Mouse (Mus musculus) thymus, postnatal 4 days (tissue): ENCODE measurements around the gene Adgrb2.
A peak's percentile ranks its signal among the peaks of the same experiment; 100 is the strongest.

Experiments used
- DNase-seq: peaks from one replicate; pipeline ENCODE4 v3.0.0; 2021

Adgrb2 gene

DNA sequence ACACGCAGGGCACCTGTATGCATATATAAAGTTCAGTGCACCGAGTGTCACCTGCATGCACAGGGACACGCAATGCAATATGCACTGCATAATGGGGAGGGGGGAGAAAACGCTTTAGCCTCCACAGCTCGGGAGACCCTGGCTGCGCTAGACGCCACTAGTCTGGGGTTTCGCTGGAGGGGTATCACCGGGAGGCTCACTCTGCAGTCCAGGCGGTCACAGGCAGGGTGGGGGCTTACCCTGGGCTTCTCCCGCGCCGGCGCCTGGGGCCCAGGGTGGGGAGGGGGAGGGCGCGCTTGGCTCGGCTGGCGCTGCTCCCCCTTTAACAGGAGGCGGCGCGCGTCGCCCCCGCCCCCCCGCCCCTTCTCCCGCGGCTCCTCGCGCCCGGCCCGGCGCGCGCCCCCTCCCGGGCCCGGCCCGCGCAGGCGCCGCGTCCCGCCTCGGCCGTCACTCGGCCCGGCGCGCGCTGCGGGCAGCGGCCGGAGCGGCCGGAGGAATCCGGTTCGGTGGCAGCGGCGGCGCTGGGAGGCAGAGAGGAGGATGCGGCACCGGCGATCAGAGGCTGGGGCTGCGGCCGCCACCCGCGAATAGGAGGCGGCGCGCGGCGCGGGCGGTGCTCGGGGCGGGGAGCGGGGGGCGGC, at the start of gene Adgrb2:
Gene Adgrb2 (plus strand): TSS at position 450 of the 641 bp plus-strand sequence.
- DNase-seq = peak; percentile 56

DNA sequence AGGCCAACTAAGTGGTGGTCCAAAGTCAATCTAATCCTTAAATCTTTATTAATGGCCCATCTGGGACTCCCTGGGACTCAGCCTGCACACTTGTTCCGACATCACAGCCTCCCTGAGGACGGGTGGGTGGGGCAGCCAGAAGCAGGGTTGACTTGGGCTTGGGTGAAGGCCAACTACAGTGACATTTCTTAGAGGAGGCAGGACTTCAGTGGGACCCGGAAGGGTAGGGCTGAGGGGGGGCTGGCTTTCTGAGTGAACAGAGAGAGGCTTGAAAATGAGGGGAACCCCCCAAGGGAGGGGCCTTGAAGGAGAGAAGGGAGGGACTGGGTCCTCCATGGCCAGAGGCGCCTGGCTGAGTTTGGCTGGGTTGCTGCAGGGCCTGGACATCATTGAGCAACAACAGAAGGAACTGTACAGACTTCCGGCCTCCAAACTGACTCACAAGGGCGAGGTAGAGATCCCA, 33.3 kb upstream of the Adgrb2 start:
- no peak for DNase-seq

DNA sequence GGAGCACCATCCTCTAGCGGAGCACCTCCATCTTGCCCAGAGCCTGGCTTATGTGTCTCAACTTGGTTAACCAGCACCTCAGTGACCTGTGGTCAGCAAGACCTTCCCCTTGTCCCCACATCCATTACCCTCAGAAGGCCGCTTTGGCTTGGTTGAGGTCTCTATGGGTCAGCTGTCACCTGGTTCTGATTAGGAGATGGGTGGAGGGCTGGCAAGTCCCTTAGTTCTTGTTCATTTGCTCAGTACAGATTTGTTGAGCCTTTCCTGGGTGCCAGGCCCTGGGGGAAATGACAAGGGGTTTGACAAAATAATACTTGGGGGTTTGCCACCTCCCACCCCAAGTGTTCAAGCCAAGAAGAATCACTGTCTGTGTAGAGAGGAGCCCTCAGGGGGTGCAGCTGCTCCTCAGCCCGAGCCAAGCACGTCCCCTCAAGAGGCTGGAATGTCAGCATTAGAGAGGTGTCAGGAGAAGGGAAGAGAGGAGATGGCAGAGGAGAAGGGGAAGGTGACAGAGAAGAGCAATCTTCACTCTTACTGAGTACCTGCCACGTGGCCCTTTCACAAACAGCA, 32.3 kb upstream of the Adgrb2 start:
- no peak for DNase-seq

DNA sequence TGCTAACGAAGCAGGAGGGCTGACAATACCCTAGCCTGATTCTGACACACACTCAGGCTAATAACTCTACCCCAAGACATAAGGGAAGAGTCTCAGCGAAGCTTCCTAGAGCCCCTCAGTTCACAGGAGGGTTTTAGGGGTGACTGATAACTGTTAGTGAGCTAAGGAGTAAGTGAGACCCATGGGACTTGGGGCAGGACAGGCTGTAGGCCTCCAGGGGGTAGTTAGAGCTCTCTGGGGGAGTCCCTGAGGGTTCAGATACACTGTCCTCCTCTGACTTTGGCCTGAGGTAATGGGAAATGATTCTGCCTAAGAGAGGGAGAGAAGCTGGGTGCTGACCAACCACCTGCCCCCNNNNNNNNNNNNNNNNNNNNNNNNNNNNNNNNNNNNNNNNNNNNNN, 30.1 kb upstream of the Adgrb2 start:
- DNase-seq = no peak

DNA sequence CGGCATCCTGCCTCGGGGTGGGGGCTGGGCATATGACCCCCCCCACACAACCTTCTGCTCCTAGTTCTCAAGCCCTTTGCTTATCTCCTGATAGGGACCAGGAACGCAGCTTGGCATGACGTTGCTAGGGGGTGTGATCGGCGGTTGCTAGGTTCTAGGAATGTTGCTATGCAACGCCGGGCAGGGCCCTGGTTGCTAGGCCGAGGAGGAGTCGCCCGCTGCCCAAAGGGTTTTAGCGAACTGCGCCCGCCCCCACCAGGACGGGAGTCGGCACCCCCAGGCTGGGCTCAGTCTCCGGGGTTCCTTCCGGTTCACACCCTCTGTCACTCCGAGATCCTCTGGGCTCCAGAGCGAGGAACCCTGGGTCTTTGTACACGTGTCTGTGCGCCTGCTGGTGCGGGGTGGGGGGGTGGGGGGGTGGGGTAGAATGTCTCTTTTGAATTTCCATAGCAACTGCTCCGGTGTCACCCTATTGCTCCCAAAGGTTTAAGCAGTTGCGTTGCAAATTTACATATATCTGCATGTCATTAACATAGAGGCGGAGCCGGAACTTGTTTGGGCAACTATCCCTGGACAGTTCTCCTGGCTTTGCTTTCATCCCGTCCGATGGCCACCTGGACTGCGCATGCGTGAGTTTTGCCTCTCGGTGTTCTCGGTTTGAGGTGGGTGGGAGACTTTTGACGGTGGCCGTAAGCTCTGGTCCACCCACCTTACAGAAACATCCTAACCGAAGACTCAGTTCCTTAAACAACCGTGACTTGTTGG, 24.3 kb upstream of the Adgrb2 start:
- DNase-seq = peak; percentile 61

DNA sequence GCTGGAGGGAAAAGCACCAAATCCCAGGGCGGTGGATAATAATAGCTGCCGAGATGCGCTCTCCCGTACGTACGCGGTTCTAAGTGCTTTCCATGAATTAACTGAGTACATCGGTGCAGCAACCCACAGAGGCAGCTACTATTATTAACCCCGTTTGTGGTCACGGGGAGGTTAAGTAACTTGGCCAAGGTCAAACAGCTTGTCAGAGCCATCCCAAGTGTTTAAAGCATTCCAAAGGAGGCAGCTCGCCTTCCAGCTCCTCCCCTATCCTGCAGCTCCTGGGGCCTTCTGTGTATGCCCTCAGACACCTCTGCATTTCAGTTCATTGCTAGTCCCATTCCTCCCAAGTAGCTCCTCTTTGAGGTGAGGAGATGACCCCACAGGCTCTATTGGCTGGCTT, 19.4 kb upstream of the Adgrb2 start:
- DNase-seq = no peak

DNA sequence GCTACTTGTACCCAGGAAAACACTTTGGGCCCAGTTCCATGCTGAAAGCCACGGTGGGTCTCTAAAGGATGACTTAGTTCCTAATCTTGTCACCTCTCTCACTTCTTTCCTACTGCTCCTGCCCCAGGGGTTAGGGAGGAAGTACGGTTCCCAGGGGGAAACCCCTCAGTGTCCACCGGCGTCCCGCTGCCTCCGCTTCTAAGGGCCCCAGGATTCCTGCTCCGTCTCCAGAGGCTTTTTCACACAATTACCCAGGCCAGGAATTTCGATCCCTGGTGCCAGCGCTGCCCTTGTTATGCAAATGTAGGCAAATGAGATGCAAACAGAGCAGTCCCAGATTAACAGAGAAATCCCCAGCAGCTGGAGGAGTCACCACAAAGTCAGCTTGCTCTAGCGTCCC, 18.5 kb upstream of the Adgrb2 start:
- no peak for DNase-seq

DNA sequence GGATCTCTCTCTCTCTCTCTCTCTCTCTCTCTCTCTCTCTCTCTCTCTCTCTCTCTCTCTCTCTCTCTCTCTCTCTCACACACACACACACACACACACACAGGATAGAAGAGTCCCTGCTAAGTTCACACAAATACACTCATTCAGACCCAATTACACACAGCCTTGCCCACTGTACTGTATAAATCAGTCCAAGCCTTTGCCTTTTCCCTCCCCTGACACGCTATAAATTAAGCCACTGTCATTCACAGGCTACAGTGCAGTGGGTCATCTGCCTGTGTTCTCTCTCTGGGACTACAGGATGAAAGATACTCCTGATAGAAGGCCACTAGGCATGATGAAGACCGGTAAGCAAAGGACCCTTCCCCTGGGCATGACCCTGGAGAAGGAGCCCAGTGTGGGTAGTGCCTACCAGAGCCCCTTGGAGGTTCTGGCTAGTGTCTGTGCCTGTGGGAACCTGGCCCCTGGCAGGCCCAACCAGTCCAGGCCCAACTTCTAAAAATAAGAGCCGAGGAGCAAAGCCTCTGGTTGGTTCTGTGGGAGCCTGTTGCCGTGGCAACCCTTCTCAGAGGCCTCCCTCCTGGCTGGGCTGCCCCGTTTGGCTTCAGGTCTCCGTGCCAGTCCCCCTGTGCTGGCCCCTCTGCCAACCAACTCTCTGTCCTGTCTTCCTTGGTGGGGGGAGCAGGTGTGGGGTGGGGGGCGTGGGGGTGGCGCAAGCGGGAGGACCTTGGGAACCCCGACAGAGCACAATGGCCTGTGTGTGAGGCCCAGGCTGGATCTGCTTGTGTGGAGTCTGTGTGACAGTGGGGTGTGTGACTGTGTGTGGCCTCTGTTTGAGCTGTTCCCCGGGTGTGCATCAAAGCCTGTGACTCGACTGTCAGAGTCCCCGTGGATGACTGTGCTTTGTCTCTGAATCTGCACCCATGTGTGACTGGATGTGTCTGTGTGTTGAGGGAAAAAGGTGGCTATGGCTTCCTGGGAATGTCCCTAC, 17.4 kb upstream of the Adgrb2 start:
- peak; percentile 25 for DNase-seq

DNA sequence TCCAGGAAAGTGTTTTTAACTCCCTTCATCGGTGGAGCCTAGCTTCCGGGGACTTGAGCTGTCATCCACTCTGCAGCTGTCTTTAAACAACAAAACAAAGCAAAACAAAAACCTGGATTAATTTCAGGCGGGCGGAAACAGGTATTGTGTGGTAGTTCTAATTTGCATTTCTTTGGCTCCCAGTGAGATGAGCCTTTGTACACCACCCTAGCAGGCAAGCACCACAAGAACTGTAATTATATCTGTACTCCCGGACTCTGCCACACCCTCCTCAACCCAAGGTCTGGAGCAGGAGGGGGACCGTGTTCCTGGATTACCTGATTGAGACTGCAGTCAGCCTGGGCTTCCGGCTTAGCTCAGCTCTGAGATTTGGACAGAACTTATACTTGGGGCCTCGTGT, 14.5 kb upstream of the Adgrb2 start:
- DNase-seq = no peak

DNA sequence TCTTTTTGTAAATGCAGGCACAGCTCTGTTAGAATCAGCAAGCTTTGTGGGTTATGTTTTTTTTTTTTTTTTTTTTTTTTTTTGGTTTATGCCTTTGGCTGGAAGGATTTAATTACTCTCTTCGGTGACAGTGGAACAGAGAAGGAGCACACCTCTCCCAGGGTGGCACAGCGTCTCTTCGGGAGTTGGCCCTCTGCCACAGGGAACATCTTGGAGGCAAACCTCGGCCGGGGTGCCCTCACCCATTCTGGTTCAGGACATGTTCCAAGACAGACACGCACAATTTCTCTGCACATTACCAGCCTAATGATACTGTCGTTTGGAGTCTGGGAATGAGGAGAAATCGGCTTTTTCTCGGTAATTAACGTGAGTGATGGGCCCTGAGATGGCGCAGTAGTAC, 13.8 kb upstream of the Adgrb2 start:
- DNase-seq = no peak

DNA sequence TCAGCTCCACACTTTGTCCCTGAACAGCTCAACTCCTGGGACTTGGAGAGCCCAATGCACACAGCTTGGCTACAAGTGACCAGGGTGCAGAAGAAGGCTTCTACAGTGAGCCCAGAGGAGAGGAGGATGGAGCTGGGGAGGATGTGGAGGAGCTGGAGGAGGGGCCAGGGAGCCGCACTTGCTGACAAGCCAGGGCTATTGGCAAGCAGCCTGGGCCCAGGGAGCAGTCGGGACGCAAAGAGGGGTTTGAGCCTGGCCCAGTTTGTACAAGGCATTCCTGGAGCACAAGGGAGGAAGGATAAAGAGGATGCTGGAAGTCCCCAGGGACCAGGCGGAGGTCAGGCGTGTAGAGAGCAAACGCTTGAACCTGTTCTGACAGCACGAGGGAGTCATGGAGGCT, 12.7 kb upstream of the Adgrb2 start:
- DNase-seq = no peak

DNA sequence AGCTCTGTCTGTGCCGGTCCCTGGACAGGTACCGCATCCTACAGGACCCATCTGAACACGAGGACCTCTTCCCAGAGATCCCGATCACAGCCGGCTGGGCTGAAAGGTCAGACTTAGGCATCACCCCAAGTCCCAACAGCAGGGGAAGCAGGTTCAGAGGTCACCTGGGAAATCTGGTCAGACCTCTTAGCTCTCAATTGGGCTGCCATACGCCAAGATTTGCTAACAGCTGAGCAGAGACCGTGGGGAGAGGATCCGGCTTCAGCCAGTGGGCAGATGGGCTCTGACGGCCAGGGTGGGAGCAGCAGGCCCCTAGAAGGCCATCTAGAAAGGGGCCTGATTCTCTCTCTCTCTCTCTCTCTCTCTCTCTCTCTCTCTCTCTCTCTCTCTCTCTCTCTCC, 10.4 kb upstream of the Adgrb2 start:
- DNase-seq = no peak

DNA sequence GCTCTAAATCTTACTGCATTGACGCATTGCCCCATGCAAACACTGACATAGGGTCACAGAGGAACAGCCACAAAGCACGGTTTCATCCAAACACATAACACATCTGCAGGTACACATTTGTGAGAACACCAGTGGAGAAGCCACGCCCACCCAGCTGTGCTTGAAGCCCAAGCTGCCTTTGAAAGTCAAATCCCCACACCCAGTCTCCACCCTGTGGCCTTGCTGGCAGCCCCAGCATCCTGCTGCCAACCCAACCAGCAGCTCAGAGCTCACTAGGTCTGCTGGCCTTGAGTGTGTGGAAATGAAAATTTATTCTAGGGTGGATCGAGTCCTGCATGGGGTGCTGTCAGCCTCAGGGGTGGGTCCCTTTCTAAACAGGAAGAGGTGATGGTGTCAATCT, 7.4 kb upstream of the Adgrb2 start:
- DNase-seq = peak; percentile 62

DNA sequence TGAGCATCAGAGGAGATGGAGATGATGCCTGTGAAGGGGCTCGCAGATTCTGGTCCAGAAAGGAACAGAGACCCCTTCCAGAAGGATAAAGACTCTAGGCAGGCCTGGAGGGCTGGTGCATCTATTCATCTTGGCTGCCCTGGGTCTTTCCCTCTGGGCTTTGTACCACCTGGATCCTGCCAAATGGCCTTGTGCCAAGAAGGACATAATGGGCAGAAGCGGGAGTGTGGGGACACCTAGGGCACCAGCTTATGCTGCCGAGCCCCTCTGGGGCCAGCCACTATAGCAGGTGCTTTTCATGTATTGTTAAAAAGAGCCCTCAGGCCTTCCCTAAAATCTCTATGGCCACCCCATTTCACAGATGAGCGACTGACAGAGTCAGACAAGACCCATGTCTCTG, 6.4 kb upstream of the Adgrb2 start:
- no peak for DNase-seq

DNA sequence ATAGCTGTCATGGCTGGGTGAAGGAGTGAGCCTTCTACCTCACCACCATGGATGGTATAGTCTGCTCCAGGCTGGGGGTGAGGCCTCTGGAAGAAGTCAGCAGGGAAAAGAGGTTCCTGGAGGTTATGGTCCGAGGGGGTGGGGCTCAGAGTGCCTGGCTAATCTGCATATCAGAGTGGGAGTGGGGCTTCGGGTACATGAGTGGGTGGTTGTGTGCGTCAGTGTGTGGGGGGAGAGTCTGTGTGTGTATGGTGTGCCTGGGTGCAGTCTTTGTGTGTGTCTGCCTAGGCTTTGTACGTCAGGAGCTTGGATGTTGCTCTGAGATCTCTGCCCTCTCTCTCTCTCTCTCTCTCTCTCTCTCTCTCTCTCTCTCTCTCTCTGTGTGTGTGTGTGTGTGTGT, 5.7 kb upstream of the Adgrb2 start:
- no peak for DNase-seq

DNA sequence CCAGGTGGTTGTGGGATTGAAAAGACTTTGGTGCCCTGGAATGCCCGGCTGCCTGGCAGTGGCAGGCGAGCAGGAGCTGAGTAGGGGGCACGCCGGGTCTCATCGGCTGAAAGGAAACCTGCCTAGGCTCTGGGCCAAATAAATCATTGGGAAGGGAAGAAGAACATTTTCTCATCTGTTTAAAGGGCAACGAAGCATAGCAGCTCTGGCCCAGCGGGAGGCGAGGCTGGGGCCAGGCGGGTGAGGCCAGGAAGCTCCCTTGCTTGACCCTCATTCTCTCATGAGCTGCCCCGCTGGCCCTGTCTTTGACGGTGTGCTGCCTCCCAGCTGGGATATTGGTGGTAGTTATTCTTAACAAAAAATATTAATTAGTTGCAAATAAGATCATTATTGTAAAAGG, 3.0 kb upstream of the Adgrb2 start:
- no peak for DNase-seq

DNA sequence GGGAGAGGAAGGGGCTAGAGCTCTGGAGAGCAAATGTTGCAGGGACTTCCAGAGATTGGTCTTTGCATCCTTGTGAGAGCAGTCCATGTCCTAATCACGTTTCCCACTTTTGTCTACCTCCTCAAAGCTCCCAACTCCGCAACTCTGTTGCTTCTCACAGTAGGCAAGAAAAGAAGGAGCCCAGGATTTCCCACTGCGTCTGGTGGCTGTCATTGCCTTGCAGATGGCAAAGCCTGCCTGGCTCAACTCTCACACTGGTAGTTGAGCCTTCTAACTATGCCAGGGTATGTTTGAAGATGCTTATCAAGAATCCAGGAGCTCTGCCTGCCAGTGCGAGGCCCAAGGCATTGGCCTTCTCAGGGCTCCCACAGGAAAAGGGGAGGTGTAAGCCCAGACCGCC, 1.6 kb upstream of the Adgrb2 start:
- DNase-seq = no peak

DNA sequence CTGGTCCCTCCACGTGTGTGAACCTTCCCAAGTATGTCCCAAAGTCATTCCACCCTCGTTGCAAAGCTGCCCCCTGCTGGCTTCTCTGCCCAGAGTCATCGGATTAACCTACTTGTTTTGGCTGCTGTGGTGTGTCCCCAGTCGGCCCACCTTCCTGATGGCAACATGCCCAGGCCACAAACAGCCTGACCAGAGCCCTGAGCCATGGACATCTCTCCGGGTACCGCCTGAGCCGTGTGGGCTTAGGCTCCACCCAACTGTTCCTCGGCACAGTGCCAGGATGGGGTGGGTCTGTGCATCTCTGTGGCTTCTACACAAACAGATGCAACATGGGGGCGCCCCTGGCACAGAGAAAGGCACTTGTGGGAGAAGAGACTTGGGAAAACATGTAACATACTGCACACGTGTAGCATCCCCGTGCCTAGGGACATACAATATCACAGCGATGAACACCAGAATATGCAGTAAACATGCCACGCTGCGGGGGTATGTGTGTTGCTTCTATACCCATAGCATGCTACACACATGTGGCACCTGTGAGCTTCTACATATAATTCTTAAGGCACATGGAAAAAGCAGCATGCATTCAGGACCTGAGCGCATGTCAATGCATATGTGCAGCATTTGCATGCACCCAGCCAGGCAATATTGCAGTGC, 778 bp upstream of the Adgrb2 start:
- peak; percentile 69 for DNase-seq

DNA sequence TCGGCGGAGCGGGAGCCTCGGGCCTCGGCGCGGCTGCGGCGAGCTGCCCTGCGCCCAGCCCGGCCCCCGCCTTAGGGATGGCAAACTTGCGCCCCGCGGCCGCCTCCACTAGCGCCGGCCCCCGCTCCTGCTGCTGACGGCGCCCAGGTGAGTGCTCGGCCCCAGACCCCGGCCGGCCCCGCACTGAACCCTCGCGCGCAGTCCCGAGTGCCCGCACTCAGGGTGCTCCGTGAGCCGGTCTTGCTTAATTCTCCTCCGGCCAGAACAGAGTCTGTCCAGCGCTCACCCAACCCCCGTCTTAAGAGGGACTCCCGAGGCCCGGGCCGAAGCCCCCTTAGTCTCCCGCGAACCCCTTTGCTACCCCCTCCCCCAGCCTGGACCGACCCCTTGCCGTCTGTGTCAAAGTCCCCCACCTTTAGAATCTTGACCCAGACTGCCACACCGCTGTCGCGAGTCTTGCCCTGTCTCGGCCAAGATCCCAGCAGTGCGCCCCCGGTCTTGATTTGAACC, 546 bp downstream of the Adgrb2 start:
- DNase-seq = peak; percentile 35

DNA sequence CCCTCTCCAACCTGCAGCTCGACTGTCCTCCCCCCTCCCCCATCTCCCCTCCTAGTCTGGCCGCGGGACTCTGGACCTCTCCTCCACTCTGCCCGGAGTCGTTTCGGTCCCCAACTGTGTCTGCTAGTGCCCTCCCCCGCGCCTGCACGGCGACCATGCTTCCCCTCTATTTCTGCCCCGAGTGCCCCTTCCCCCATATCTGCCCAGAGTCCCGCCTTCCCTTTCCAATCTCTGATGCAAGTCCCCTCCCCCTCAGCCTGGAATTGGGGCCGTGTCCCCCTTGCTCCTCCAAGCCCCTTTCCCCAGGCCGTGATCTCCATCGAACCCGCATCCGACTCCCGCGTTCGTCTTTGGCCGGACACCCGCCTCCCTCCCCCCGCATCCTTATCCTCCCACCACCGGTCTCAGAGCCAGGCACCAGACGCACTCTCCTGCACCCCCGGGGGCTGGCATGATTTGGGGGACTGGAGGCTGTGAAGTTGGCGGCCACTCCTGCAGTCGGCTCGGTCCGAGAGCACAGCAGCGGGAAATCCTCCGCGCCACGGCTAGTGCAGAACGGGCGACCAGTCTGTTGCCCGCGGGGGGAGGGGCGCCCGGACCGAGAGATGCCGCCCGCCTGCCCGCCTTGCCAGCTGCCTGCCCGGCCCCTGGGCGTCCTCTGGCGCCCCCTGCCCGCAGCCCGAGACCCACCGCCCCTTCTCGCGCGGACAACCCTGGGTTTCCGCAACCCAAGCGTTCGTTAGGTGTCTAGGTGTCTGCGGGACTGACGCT, 1.2 kb downstream of the Adgrb2 start:
- peak; percentile 78 for DNase-seq

DNA sequence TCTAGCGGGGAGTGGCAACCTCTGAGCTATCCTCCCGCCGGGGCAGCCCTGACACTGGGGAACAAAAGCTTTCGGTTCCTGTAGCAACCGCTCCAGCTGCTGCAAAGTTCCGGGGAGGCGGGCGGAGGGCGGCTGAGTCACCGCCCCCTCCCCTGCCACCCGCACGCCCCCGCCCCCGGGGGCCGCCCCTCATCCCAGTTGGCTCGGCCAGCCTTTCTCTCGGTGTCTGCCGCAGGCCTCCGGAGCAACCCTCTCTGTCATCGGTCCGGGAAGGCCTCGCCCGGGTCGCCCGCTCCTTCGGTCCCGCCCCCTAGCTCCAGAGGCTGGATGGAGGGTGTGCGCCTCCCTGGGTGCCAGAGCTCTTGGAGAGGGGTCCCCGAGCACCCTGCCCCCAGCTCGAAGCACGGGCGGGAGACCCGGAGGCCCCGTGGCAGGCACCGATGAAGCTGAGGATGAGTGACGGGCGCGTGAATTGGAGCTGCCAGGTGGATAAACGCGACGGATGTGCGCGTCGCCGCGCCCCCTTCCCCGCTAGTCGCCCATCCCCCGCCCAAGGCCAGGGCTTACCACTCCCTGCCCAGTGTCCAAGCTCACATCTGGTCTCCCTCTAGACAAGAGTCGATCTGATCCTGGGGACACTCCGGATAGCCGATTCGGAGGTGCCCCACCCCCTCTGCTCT, 3.3 kb downstream of the Adgrb2 start:
- peak; percentile 63 for DNase-seq
